Mouse (Mus musculus) MEL (cell line): ENCODE measurements around the gene C5ar2.

Experiments
- POLR2A ChIP-seq, 2 experiments: IDR thresholded peaks; 2 replicates each; pipeline ENCODE4 v1.6.1; 2011 to 2012; ENCODE audit warnings: low read length in 2 of 2, mild to moderate bottlenecking in 2 of 2, control low read depth in 1 of 2, improper control_type of control experiment in 1 of 2, low read depth in 1 of 2, moderate library complexity in 1 of 2; ENCODE audit not compliant: control insufficient read depth in 1 of 2, insufficient read depth in 1 of 2, poor library complexity in 1 of 2
- USF1 ChIP-seq: IDR thresholded peaks from 2 replicates; pipeline ENCODE4 v1.6.1; 2014; ENCODE audit warnings: low read depth, mild to moderate bottlenecking, inconsistent platforms, low read length, improper control_type of control experiment, moderate library complexity

GRCm38 (mm10) chr7:16263843-16264242 lies 19.9 kb upstream of the C5ar2 start:
- TF ChIP-seq USF1: no peak
- no peak for TF ChIP-seq POLR2A (IDR thresholded peaks at IDR 0.05; ENCODE audit: control insufficient read depth in 1 of 2, insufficient read depth in 1 of 2, low read depth in 1 of 2, low read length in 2 of 2, poor library complexity in 1 of 2)
